Mouse (Mus musculus): ENCODE results near the gene Ssh1. TPM values are rescaled to one million over a fixed set of nuclear protein-coding genes. Genes with fewer than 3 reads are reported as not detected.

The Ssh1 gene
- total RNA-seq, 1 experiment: 11.8 TPM

DNA sequence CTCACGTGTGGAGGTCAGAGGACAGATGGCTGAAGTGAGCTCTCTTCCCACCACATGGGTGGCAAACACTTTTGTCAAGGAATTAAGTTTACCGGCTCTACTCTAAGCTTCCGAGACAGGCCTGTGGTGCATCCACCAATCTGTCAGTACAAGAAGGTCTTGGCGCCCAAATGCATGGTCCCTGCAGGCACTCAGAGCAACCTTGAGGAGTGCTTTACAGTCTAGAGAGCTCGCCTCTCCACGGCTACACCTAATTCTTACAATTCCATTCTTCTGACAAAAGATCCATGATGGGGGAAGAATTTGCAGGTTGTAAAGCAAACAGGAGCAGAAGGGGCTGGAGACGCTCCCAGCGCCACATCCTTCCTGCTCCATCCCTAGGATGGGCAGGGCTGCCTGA lies 17.1 kb downstream of the Ssh1 start:
- in situ Hi-C loops (cut with MboI; ENCODE audit: low sequenced_read_pairs in 2 of 2, unreplicated experiment in 2 of 2): no loop called here
- peaks cover 1% of the 10 kb centered on the region; the same call in 1 of the 2 replicates for H3K36me3 ChIP-seq (ENCODE audit: control insufficient read depth, insufficient read depth, low read length, poor library complexity, severe bottlenecking)
- H3K4me1 ChIP-seq (ENCODE audit: control insufficient read depth in 2 of 2, insufficient read depth in 2 of 2, low read length in 2 of 2, poor library complexity in 1 of 2): peaks cover 9 to 37% of the 10 kb centered on the region in 2 experiments; a peak in 3 of 4 replicates
- no peak overlapping the region for H3K27ac ChIP-seq (ENCODE audit: insufficient read depth, low read depth, low read length, poor library complexity, severe bottlenecking)
- TF ChIP-seq CHD2 (IDR thresholded peaks at IDR 0.05; ENCODE audit: low read depth, low read length): no peak
- TF ChIP-seq ZC3H11A (IDR thresholded peaks at IDR 0.05; ENCODE audit: borderline replicate concordance, low read depth, low read length): no peak
- TF ChIP-seq HCFC1 (IDR thresholded peaks at IDR 0.05; ENCODE audit: borderline replicate concordance, insufficient read depth, low read length): no peak
- TF ChIP-seq MAFK (IDR thresholded peaks at IDR 0.05; ENCODE audit: insufficient read depth, low read depth, low read length): no peak
- no peak for TF ChIP-seq ZNF384 (IDR thresholded peaks at IDR 0.05; ENCODE audit: low read depth, low read length)
- no peak for DNase-seq (ENCODE audit: low read depth, low spot score)
- no peak overlapping the region for H3K4me3 ChIP-seq (ENCODE audit: insufficient read depth in 1 of 2, low read depth in 1 of 2, low read length in 2 of 2, poor library complexity in 1 of 2, severe bottlenecking in 1 of 2)
- no peaks in the 10 kb centered on the region for H3K9me3 ChIP-seq (ENCODE audit: control insufficient read depth, insufficient read depth, low read depth, low read length)
- no peak overlapping the region for H3K9ac ChIP-seq (ENCODE audit: insufficient read depth, low read depth, low read length, poor library complexity, severe bottlenecking)

DNA sequence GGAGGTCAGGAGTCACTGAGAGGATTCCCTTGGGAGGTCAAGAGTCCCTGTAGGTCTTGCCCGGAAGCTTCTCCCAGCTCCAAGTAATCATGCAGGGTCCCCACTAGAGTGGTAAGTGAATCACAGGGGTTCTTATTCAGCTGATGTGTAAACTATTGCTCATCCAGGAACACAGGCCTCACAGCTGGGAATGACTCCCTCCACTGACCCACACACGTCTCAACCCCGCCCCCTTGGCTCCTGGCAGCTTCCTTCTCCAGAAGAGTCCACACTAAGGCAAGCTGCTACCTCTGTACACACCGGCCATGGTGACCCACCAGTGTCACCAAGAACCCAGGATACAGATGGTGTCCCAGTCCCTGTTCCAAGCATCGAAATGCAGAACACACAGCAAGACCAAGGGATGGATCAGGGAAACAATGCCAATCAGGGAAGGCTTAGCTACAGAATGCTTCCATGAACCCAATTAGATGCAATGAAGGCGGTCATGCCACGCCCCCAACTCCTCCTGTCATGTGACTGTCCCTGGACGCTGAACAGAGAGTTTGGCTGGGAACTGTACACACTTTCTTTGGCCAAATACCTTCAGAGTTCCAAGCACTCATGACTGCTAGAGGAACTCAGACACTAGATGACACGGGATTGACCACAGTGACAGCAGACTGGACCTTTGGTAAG lies 18.0 kb downstream of the Ssh1 start:
- in situ Hi-C loops (cut with MboI; ENCODE audit: low sequenced_read_pairs in 2 of 2, unreplicated experiment in 2 of 2): no loop called here
- no peak for DNase-seq (ENCODE audit: low read depth, low spot score)
- TF ChIP-seq ZC3H11A (IDR thresholded peaks at IDR 0.05; ENCODE audit: borderline replicate concordance, low read depth, low read length) (no peak), HCFC1 (IDR thresholded peaks at IDR 0.05; ENCODE audit: borderline replicate concordance, insufficient read depth, low read length) (no peak), ZNF384 (IDR thresholded peaks at IDR 0.05; ENCODE audit: low read depth, low read length) (no peak), CHD2 (IDR thresholded peaks at IDR 0.05; ENCODE audit: low read depth, low read length) (no peak), MAFK (IDR thresholded peaks at IDR 0.05; ENCODE audit: insufficient read depth, low read depth, low read length) (no peak)
- H3K36me3 ChIP-seq (ENCODE audit: control insufficient read depth, insufficient read depth, low read length, poor library complexity, severe bottlenecking): no peaks in the 10 kb centered on the region; the same call in 1 of the 2 replicates
- H3K9me3 ChIP-seq (ENCODE audit: control insufficient read depth, insufficient read depth, low read depth, low read length): no peaks in the 10 kb centered on the region
- no peak overlapping the region for H3K27ac ChIP-seq (ENCODE audit: insufficient read depth, low read depth, low read length, poor library complexity, severe bottlenecking)
- H3K4me3 ChIP-seq (ENCODE audit: insufficient read depth in 1 of 2, low read depth in 1 of 2, low read length in 2 of 2, poor library complexity in 1 of 2, severe bottlenecking in 1 of 2): no peak overlapping the region
- peaks cover 11 to 37% of the 10 kb centered on the region in 2 experiments; a peak in 3 of 4 replicates for H3K4me1 ChIP-seq (ENCODE audit: control insufficient read depth in 2 of 2, insufficient read depth in 2 of 2, low read length in 2 of 2, poor library complexity in 1 of 2)
- no peak overlapping the region for H3K9ac ChIP-seq (ENCODE audit: insufficient read depth, low read depth, low read length, poor library complexity, severe bottlenecking)

DNA sequence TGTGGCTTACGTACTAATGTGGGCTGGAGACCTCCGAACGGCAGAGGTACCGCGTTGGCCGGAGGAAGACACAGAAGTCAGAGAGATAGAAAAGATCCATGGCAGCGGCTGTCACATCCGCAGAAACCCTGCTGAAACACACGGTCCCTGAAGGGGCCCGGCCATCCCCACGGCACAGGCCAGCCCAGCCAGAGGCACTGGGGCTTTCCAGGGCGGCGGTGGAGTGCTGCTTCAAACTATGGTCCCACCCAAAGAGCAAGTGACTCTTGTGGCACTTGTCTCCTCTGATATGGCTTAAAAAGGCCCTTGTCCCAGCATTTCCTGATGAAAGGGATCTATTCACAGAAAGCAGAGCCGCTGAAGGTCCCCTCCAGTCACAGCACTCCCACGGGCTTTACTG lies 19.1 kb downstream of the Ssh1 start:
- no peak for DNase-seq (ENCODE audit: low read depth, low spot score)
- peaks cover 11 to 39% of the 10 kb centered on the region in 2 experiments; a peak in 3 of 4 replicates for H3K4me1 ChIP-seq (ENCODE audit: control insufficient read depth in 2 of 2, insufficient read depth in 2 of 2, low read length in 2 of 2, poor library complexity in 1 of 2)
- in situ Hi-C loops (cut with MboI; ENCODE audit: low sequenced_read_pairs in 2 of 2, unreplicated experiment in 2 of 2): no loop called here
- TF ChIP-seq ZC3H11A (IDR thresholded peaks at IDR 0.05; ENCODE audit: borderline replicate concordance, low read depth, low read length) (no peak), MAFK (IDR thresholded peaks at IDR 0.05; ENCODE audit: insufficient read depth, low read depth, low read length) (no peak), HCFC1 (IDR thresholded peaks at IDR 0.05; ENCODE audit: borderline replicate concordance, insufficient read depth, low read length) (no peak), CHD2 (IDR thresholded peaks at IDR 0.05; ENCODE audit: low read depth, low read length) (no peak), ZNF384 (IDR thresholded peaks at IDR 0.05; ENCODE audit: low read depth, low read length) (no peak)
- no peak overlapping the region for H3K4me3 ChIP-seq (ENCODE audit: insufficient read depth in 1 of 2, low read depth in 1 of 2, low read length in 2 of 2, poor library complexity in 1 of 2, severe bottlenecking in 1 of 2)
- no peak overlapping the region for H3K27ac ChIP-seq (ENCODE audit: insufficient read depth, low read depth, low read length, poor library complexity, severe bottlenecking)
- no peaks in the 10 kb centered on the region for H3K9me3 ChIP-seq (ENCODE audit: control insufficient read depth, insufficient read depth, low read depth, low read length)
- peaks cover 2% of the 10 kb centered on the region; the same call in 1 of the 2 replicates for H3K36me3 ChIP-seq (ENCODE audit: control insufficient read depth, insufficient read depth, low read length, poor library complexity, severe bottlenecking)
- H3K9ac ChIP-seq (ENCODE audit: insufficient read depth, low read depth, low read length, poor library complexity, severe bottlenecking): no peak overlapping the region

DNA sequence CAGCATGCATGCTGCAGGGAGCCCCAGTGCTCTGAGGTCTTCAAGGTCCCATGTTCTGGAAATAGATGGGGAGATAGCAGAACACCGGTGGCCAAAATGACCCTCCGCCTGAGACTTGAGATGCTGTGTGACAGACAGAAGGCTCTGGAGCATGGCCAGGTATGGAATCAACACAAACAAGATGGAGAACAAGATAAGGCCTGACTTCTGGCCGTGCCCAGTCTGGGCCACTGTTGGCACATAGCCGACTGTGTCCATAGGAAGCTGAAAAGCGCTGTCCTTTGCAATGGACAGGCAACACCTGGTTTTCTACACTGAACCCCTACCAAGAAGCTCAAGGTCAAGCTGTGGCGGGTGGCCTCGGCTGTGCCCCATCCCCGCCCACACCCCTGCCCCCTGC lies 19.9 kb downstream of the Ssh1 start:
- Histone ChIP-seq H3K9me3 (ENCODE audit: control insufficient read depth, insufficient read depth, low read depth, low read length) (no peaks in the 10 kb centered on the region), H3K4me1 (ENCODE audit: control insufficient read depth in 2 of 2, insufficient read depth in 2 of 2, low read length in 2 of 2, poor library complexity in 1 of 2) (peaks cover 11 to 39% of the 10 kb centered on the region in 2 experiments; a peak in 3 of 4 replicates), H3K27ac (ENCODE audit: insufficient read depth, low read depth, low read length, poor library complexity, severe bottlenecking) (no peak overlapping the region), H3K9ac (ENCODE audit: insufficient read depth, low read depth, low read length, poor library complexity, severe bottlenecking) (no peak overlapping the region), H3K36me3 (ENCODE audit: control insufficient read depth, insufficient read depth, low read length, poor library complexity, severe bottlenecking) (peaks cover 2% of the 10 kb centered on the region; the same call in 1 of the 2 replicates), H3K4me3 (ENCODE audit: insufficient read depth in 1 of 2, low read depth in 1 of 2, low read length in 2 of 2, poor library complexity in 1 of 2, severe bottlenecking in 1 of 2) (no peak overlapping the region)
- DNase-seq (ENCODE audit: low read depth, low spot score): no peak
- in situ Hi-C loops (cut with MboI; ENCODE audit: low sequenced_read_pairs in 2 of 2, unreplicated experiment in 2 of 2): no loop called here
- TF ChIP-seq CHD2 (IDR thresholded peaks at IDR 0.05; ENCODE audit: low read depth, low read length) (no peak), HCFC1 (IDR thresholded peaks at IDR 0.05; ENCODE audit: borderline replicate concordance, insufficient read depth, low read length) (no peak), ZC3H11A (IDR thresholded peaks at IDR 0.05; ENCODE audit: borderline replicate concordance, low read depth, low read length) (no peak), MAFK (IDR thresholded peaks at IDR 0.05; ENCODE audit: insufficient read depth, low read depth, low read length) (no peak), ZNF384 (IDR thresholded peaks at IDR 0.05; ENCODE audit: low read depth, low read length) (no peak)

Measured in ES-E14 (cell line).